Mouse (Mus musculus) thymus, adult 2 months (tissue): ENCODE data around the gene Sap25. TPM values are rescaled to one million over a fixed set of nuclear protein-coding genes. Genes with fewer than 3 reads are reported as not detected.

Experiments used
- DNase-seq: peaks from one replicate; pipeline ENCODE4 v3.0.0; 2021
- H3K27ac ChIP-seq: fragments of 200-500 bp; 2 replicates; pipeline ENCODE4 v1.5.1; 2012; ENCODE audit warnings: low read length, control low read depth; ENCODE audit not compliant: control insufficient read depth, insufficient read depth
- H3K27me3 ChIP-seq: fragments of 200-500 bp; 2 replicates; pipeline ENCODE4 v1.6.1; 2012; ENCODE audit warnings: mild to moderate bottlenecking, low read length, moderate library complexity, mixed read lengths; ENCODE audit not compliant: control insufficient read depth, insufficient read depth
- H3K36me3 ChIP-seq: fragments of 200-500 bp; 2 replicates; pipeline ENCODE4 v1.6.1; 2012; ENCODE audit warnings: mild to moderate bottlenecking, low read length, moderate library complexity; ENCODE audit not compliant: control insufficient read depth, insufficient read depth
- H3K4me1 ChIP-seq: fragments of 200-500 bp; replicated peaks from 2 replicates; pipeline ENCODE4 v1.6.1; 2012; ENCODE audit warnings: low read length; ENCODE audit not compliant: control insufficient read depth, insufficient read depth
- H3K4me3 ChIP-seq: fragments of 200-500 bp; 2 replicates; pipeline ENCODE4 v1.5.1; 2012; ENCODE audit warnings: mild to moderate bottlenecking, low read length, control low read depth, moderate library complexity; ENCODE audit not compliant: control insufficient read depth, insufficient read depth
- CTCF ChIP-seq: fragments of 200-500 bp; IDR thresholded peaks from 2 replicates; pipeline ENCODE4 v1.5.1; 2012; ENCODE audit warnings: mild to moderate bottlenecking, control low read depth, low read length, moderate library complexity, borderline replicate concordance; ENCODE audit not compliant: control insufficient read depth, poor library complexity, insufficient read depth; ENCODE audit errors: extremely low read depth
- POLR2A ChIP-seq: fragments of 200-500 bp; IDR thresholded peaks from 2 replicates; pipeline ENCODE4 v1.6.1; 2012; ENCODE audit warnings: mild to moderate bottlenecking, low read length, control low read depth, moderate library complexity; ENCODE audit not compliant: control insufficient read depth, poor library complexity, insufficient read depth; ENCODE audit errors: extremely low read depth
- WGBS: fragments of 180-500 bp; shearing (Covaris S2); methylation state at CpG from one replicate; pipeline ENCODE4 v1.1.7; 2018; 5-methylcytosine and 5-hydroxymethylcytosine counted together
- polyA plus RNA-seq: library from polyadenylated mRNA; depleted of rRNA; stranded (reverse); fragments of >200 nt; gene quantifications from 2 replicates; pipeline ENCODE4 v1.2.3, GENCODE M21; 2012

The Sap25 gene
- polyA plus RNA-seq, 1 experiment, result 646 TPM

GRCm38 (mm10) chr5:137631591-137631990 is 9.5 kb upstream of the Sap25 start:
- no peaks in the 10 kb centered on the region for H3K27me3 ChIP-seq
- peaks cover 27% of the 10 kb centered on the region for H3K36me3 ChIP-seq
- TF ChIP-seq POLR2A (no peak), CTCF (no peak)
- H3K4me3 ChIP-seq, result peak overlapping the region; percentile 45
- DNase-seq, result peak; percentile 22
- H3K4me1 ChIP-seq, result peaks cover 23% of the 10 kb centered on the region
- WGBS, result 2% methylated on average over 4 of the region's 4 CpGs
- H3K27ac ChIP-seq, result peak overlapping the region; percentile 95

- peaks cover 47% of the 10 kb centered on the region for H3K36me3 ChIP-seq
These were observed 7.6 kb upstream of the Sap25 start for GRCm38 (mm10) chr5:137633397-137634084.

GRCm38 (mm10) chr5:137639472-137639871 is 1.7 kb upstream of the Sap25 start:
- Histone ChIP-seq H3K36me3 (peaks cover 78% of the 10 kb centered on the region), H3K27ac (no peak overlapping the region), H3K27me3 (no peaks in the 10 kb centered on the region; the same call in 1 of the 2 replicates), H3K4me3 (no peak overlapping the region), H3K4me1 (peaks cover 8% of the 10 kb centered on the region)
- TF ChIP-seq POLR2A (no peak), CTCF (no peak)
- WGBS, result 91% methylated on average over 7 of the region's 7 CpGs
- DNase-seq, result no peak

More at GRCm38 (mm10) chr5:137633397-137634084, 7.6 kb upstream of the Sap25 start:
- Histone ChIP-seq H3K4me3 (no peak overlapping the region), H3K4me1 (peaks cover 17% of the 10 kb centered on the region), H3K27me3 (no peaks in the 10 kb centered on the region), H3K27ac (no peak overlapping the region)
- DNase-seq, result no peak
- 92% methylated on average over 12 of the region's 12 CpGs for WGBS
- TF ChIP-seq CTCF (no peak), POLR2A (no peak)

- DNase-seq, result no peak
- 87% methylated on average over 4 of the region's 4 CpGs for WGBS
- no peak overlapping the region for H3K4me3 ChIP-seq
- H3K36me3 ChIP-seq, result peaks cover 48% of the 10 kb centered on the region
- no peak overlapping the region for H3K27ac ChIP-seq
- H3K27me3 ChIP-seq, result no peaks in the 10 kb centered on the region; the same call in 1 of the 2 replicates
- TF ChIP-seq CTCF (no peak), POLR2A (no peak)
- peaks cover 10% of the 10 kb centered on the region for H3K4me1 ChIP-seq
These were observed 1.8 kb downstream of the Sap25 start for GRCm38 (mm10) chr5:137642886-137643285.

GRCm38 (mm10) chr5:137644484-137644883 is 3.4 kb downstream of the Sap25 start:
- Histone ChIP-seq H3K4me3 (no peak overlapping the region), H3K27ac (no peak overlapping the region), H3K27me3 (no peaks in the 10 kb centered on the region; the same call in 1 of the 2 replicates), H3K36me3 (peaks cover 32% of the 10 kb centered on the region), H3K4me1 (peaks cover 13% of the 10 kb centered on the region)
- DNase-seq, result no peak
- WGBS, result 89% methylated on average over 19 of the region's 19 CpGs
- TF ChIP-seq CTCF, result no peak
- TF ChIP-seq POLR2A, result no peak

- DNase-seq, result peak; percentile 37
- TF ChIP-seq POLR2A, result no peak
- TF ChIP-seq CTCF, result no peak
- Histone ChIP-seq H3K27ac (no peak overlapping the region), H3K36me3 (peaks cover 25% of the 10 kb centered on the region), H3K27me3 (no peaks in the 10 kb centered on the region; the same call in 1 of the 2 replicates), H3K4me1 (peaks cover 12% of the 10 kb centered on the region), H3K4me3 (no peak overlapping the region)
- WGBS, result 7% methylated on average over 44 of the region's 44 CpGs
These were observed 4.0 kb downstream of the Sap25 start for GRCm38 (mm10) chr5:137645091-137645651.

- Histone ChIP-seq H3K4me3 (no peak within 1 kb of the TSS), H3K27me3 (no peaks in the 10 kb centered on the region; the same call in 1 of the 2 replicates), H3K36me3 (peaks cover 22% of the 10 kb centered on the region), H3K4me1 (peaks cover 7% of the 10 kb centered on the region; the same call in 1 of the 2 replicates), H3K27ac (no peak within 1 kb of the TSS)
- DNase-seq, result no peak
- no peak for TF ChIP-seq POLR2A
- no peak for TF ChIP-seq CTCF
- 53% methylated on average over 11 of the region's 11 CpGs for WGBS
These were observed 4.5 kb downstream of the Sap25 start, which contains the start of gene Irs3 for GRCm38 (mm10) chr5:137645652-137646091. Irs3 (minus strand) TSS chr5:137645714.
